Mouse (Mus musculus) olfactory bulb, adult 2 months (tissue): Measurements from ENCODE around the gene Epdr1.

Experiments
- CTCF ChIP-seq: fragments of 200-500 bp; IDR thresholded peaks from 2 replicates; pipeline ENCODE4 v1.5.1; 2012; ENCODE audit warnings: low read depth, mild to moderate bottlenecking, low read length, moderate library complexity; ENCODE audit not compliant: insufficient read depth
- POLR2A ChIP-seq: fragments of 200-500 bp; IDR thresholded peaks from 2 replicates; pipeline ENCODE4 v1.6.1; 2012; ENCODE audit warnings: mild to moderate bottlenecking, low read depth, low read length, moderate library complexity; ENCODE audit not compliant: insufficient read depth

DNA sequence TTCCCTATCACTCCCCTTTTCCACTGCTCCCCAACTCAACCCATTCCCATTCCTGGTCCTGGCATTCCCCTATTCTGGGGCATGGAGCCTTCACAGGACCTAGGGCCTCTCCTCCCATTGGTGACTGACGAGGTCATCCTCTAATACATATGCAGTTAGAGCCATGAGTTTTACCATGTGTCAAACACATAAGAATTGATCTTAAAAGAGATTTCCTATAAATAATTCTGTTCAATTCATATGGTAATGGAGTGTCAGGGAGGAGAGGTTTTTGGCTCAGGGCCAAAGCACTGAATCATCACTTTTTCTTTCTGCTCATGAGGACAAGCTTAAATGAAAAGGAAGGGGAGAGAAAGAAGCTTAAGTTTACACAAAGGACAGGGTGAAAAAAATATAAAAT is 7.4 kb downstream of the Epdr1 start:
- no peak for TF ChIP-seq CTCF
- TF ChIP-seq POLR2A = no peak
